Mouse (Mus musculus): ENCODE measurements around the gene Fxyd3. TPM values are rescaled to one million over a fixed set of nuclear protein-coding genes. Genes with fewer than 3 reads are reported as not detected.

Gene Fxyd3
- polyA plus RNA-seq, 1 experiment = 1.3 TPM

DNA sequence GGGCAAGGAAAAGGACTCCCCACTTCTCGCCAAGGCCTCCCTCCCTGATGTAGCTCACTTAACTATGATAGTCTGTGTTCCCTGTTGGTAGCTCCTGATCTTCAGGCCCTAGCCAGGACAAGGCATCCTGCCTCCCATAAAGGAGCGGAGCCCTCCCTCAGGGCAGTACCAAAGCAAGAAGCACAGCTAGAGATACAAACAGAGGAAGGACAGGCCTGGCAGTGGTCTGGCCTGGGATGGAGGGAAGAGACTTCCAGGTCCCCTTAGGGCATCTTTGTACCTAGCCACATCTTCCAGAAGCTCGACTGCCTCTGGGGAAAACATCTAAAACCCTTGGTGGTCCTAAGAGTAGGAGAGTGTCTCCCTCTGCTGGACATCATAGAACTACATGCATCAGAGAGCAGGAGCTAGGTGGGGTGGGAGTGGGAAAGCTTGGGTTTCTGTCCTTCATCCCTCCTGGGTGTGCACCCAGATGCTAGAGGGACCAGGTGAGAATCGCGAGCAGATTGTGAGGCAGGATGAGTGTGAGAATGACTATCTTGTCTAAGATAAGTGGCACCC is 1.5 kb upstream of the Fxyd3 start:
- Histone ChIP-seq H3K27ac (ENCODE audit: insufficient read depth, low read length) (no peak overlapping the region; the same call in 1 of the 2 replicates), H3K4me1 (ENCODE audit: control insufficient read depth, insufficient read depth, low read length) (no peaks in the 10 kb centered on the region; the same call in 1 of the 2 replicates), H3K27me3 (ENCODE audit: control insufficient read depth, insufficient read depth, low read length) (no peaks in the 10 kb centered on the region), H3K4me3 (replicated peaks; ENCODE audit: insufficient read depth, low read depth, low read length) (no peak overlapping the region)
- DNase-seq = peak in 1 of 2 experiments; percentile 51
- peak; percentile 56; the same call in 1 of the 2 replicates for TF ChIP-seq CTCF (IDR thresholded peaks at IDR 0.05; ENCODE audit: borderline replicate concordance, insufficient read depth, low read depth, low read length)
- no peak for TF ChIP-seq POLR2A (IDR thresholded peaks at IDR 0.05; ENCODE audit: borderline replicate concordance, insufficient read depth, low read length)
- WGBS = 44% methylated on average over 5 of the region's 5 CpGs

DNA sequence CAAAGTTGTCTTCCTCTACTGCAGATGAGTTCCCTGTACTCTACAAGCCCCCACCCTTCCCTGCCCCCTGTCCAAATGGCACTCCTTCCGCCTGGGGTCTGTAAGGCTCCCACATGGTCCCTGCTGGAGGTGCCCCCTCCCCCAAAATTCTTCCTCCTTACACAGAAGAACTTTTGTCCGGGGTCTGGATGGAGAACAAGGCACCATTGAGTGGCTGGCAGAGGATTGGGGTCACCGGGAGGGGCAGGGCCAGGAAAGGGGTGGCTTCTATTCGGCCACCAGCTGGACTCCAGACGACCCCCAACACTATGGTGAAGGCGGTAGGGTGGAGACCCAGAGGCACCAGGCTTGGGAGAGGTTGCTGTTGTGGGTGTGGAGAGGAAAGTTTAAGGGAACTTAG is 966 bp upstream of the Fxyd3 start:
- Histone ChIP-seq H3K4me1 (ENCODE audit: control insufficient read depth, insufficient read depth, low read length) (no peaks in the 10 kb centered on the region; the same call in 1 of the 2 replicates), H3K27me3 (ENCODE audit: control insufficient read depth, insufficient read depth, low read length) (no peaks in the 10 kb centered on the region), H3K27ac (ENCODE audit: insufficient read depth, low read length) (no peak overlapping the region; the same call in 1 of the 2 replicates), H3K4me3 (replicated peaks; ENCODE audit: insufficient read depth, low read depth, low read length) (no peak overlapping the region)
- TF ChIP-seq POLR2A (IDR thresholded peaks at IDR 0.05; ENCODE audit: borderline replicate concordance, insufficient read depth, low read length) (no peak), CTCF (IDR thresholded peaks at IDR 0.05; ENCODE audit: borderline replicate concordance, insufficient read depth, low read depth, low read length) (no peak)
- peak in 1 of 2 experiments; percentile 57 for DNase-seq
- 45% methylated on average over 6 of the region's 6 CpGs for WGBS

GRCm38 (mm10) chr7:31074713-31075069 is 1.8 kb downstream of the Fxyd3 start:
- WGBS = 31% methylated on average over 5 of the region's 5 CpGs
- no peaks in the 10 kb centered on the region for H3K27me3 ChIP-seq (ENCODE audit: control insufficient read depth, insufficient read depth, low read length)
- TF ChIP-seq CTCF (IDR thresholded peaks at IDR 0.05; ENCODE audit: borderline replicate concordance, insufficient read depth, low read depth, low read length) = no peak
- no peak for TF ChIP-seq POLR2A (IDR thresholded peaks at IDR 0.05; ENCODE audit: borderline replicate concordance, insufficient read depth, low read length)
- DNase-seq = peak in 1 of 2 experiments; percentile 38
- H3K4me1 ChIP-seq (ENCODE audit: control insufficient read depth, insufficient read depth, low read length) = no peaks in the 10 kb centered on the region; the same call in 1 of the 2 replicates
- H3K4me3 ChIP-seq (replicated peaks; ENCODE audit: insufficient read depth, low read depth, low read length) = no peak overlapping the region
- no peak overlapping the region for H3K27ac ChIP-seq (ENCODE audit: insufficient read depth, low read length)

DNA sequence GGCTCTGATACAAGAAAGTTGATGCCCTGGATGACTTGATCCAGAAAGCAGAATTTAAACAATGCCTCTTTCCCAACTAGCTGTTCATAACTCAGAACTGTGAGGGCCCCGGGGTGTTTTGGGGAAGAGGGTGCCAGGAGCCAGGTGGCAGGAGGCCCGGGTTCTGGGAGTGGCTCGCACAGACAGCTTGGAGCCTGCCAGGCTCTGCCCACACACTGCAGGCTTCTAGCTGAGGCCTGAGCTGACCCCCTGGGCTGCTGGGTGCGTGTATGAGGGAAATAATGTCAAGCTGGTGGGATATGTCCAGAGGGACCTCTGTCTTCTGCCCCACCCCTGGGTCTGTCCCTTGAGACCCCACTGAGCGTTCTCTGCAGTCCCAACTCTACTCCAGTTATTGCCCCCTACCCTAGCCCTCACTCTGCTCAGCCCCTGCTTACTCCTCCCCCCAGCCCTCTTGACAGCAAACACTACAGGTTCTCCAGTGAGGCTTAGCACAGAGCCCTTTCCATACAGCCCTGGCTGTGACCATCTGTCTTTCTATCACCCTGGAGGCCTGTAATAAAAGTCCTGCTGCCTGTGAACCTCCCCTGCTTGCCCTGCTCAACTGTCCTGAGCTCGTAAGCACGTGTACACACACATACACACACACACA is 2.3 kb downstream of the Fxyd3 start:
- no peaks in the 10 kb centered on the region for H3K27me3 ChIP-seq (ENCODE audit: control insufficient read depth, insufficient read depth, low read length)
- H3K27ac ChIP-seq (ENCODE audit: insufficient read depth, low read length) = no peak overlapping the region
- 16% methylated on average over 7 of the region's 7 CpGs for WGBS
- peak; percentile 44 to 62 for DNase-seq
- H3K4me1 ChIP-seq (ENCODE audit: control insufficient read depth, insufficient read depth, low read length) = no peaks in the 10 kb centered on the region; the same call in 1 of the 2 replicates
- no peak overlapping the region for H3K4me3 ChIP-seq (replicated peaks; ENCODE audit: insufficient read depth, low read depth, low read length)
- no peak for TF ChIP-seq CTCF (IDR thresholded peaks at IDR 0.05; ENCODE audit: borderline replicate concordance, insufficient read depth, low read depth, low read length)
- TF ChIP-seq POLR2A (IDR thresholded peaks at IDR 0.05; ENCODE audit: borderline replicate concordance, insufficient read depth, low read length) = no peak

DNA sequence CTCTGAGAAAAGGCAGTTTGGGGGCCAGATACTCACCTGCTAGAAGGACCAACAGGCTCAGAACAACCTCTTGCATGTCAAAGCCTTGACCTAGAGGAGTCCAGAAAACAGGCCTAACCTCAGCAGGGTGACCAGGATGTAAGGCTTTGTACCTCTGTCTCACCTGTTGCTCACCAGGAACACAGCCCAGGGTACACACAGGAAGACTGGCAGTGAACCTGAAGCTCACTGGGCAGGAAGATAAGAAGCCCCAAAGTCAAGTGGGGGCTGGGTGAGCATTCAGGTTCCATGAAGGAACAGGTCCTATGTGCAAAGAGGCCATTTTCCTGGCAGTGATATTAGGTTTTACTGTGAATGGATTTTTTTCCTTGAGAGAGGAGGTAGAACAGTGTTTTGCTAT is 3.0 kb downstream of the Fxyd3 start:
- H3K4me3 ChIP-seq (replicated peaks; ENCODE audit: insufficient read depth, low read depth, low read length) = no peak overlapping the region
- H3K4me1 ChIP-seq (ENCODE audit: control insufficient read depth, insufficient read depth, low read length) = no peaks in the 10 kb centered on the region; the same call in 1 of the 2 replicates
- no peak overlapping the region for H3K27ac ChIP-seq (ENCODE audit: insufficient read depth, low read length)
- TF ChIP-seq CTCF (IDR thresholded peaks at IDR 0.05; ENCODE audit: borderline replicate concordance, insufficient read depth, low read depth, low read length) (no peak), POLR2A (IDR thresholded peaks at IDR 0.05; ENCODE audit: borderline replicate concordance, insufficient read depth, low read length) (no peak)
- peak in 1 of 2 experiments; percentile 38 for DNase-seq
- no peaks in the 10 kb centered on the region for H3K27me3 ChIP-seq (ENCODE audit: control insufficient read depth, insufficient read depth, low read length)

GRCm38 (mm10) chr7:31072326-31072725 is 4.2 kb downstream of the Fxyd3 start:
- peak in 1 of 2 experiments; percentile 49 for DNase-seq
- Histone ChIP-seq H3K4me1 (ENCODE audit: control insufficient read depth, insufficient read depth, low read length) (no peaks in the 10 kb centered on the region; the same call in 1 of the 2 replicates), H3K27me3 (ENCODE audit: control insufficient read depth, insufficient read depth, low read length) (no peaks in the 10 kb centered on the region), H3K27ac (ENCODE audit: insufficient read depth, low read length) (no peak overlapping the region), H3K4me3 (replicated peaks; ENCODE audit: insufficient read depth, low read depth, low read length) (no peak overlapping the region)
- TF ChIP-seq POLR2A (IDR thresholded peaks at IDR 0.05; ENCODE audit: borderline replicate concordance, insufficient read depth, low read length) (no peak), CTCF (IDR thresholded peaks at IDR 0.05; ENCODE audit: borderline replicate concordance, insufficient read depth, low read depth, low read length) (no peak)
- WGBS = 49% methylated on average over 9 of the region's 9 CpGs

GRCm38 (mm10) chr7:31070324-31070723 is 6.2 kb downstream of the Fxyd3 start:
- DNase-seq = peak in 1 of 2 experiments; percentile 61
- WGBS = 54% methylated on average over 6 of the region's 6 CpGs
- Histone ChIP-seq H3K27ac (ENCODE audit: insufficient read depth, low read length) (no peak overlapping the region), H3K27me3 (ENCODE audit: control insufficient read depth, insufficient read depth, low read length) (no peaks in the 10 kb centered on the region), H3K4me1 (ENCODE audit: control insufficient read depth, insufficient read depth, low read length) (no peaks in the 10 kb centered on the region; the same call in 1 of the 2 replicates), H3K4me3 (replicated peaks; ENCODE audit: insufficient read depth, low read depth, low read length) (no peak overlapping the region)
- TF ChIP-seq POLR2A (IDR thresholded peaks at IDR 0.05; ENCODE audit: borderline replicate concordance, insufficient read depth, low read length) (no peak), CTCF (IDR thresholded peaks at IDR 0.05; ENCODE audit: borderline replicate concordance, insufficient read depth, low read depth, low read length) (no peak)

- WGBS = 81% methylated on average over 14 of the region's 14 CpGs
- peak in 1 of 2 experiments; percentile 60 for DNase-seq
- Histone ChIP-seq H3K27ac (ENCODE audit: insufficient read depth, low read length) (no peak overlapping the region), H3K27me3 (ENCODE audit: control insufficient read depth, insufficient read depth, low read length) (no peaks in the 10 kb centered on the region), H3K4me3 (replicated peaks; ENCODE audit: insufficient read depth, low read depth, low read length) (no peak overlapping the region), H3K4me1 (ENCODE audit: control insufficient read depth, insufficient read depth, low read length) (no peaks in the 10 kb centered on the region; the same call in 1 of the 2 replicates)
- no peak for TF ChIP-seq POLR2A (IDR thresholded peaks at IDR 0.05; ENCODE audit: borderline replicate concordance, insufficient read depth, low read length)
- no peak for TF ChIP-seq CTCF (IDR thresholded peaks at IDR 0.05; ENCODE audit: borderline replicate concordance, insufficient read depth, low read depth, low read length)
These were observed 7.0 kb downstream of the Fxyd3 start for GRCm38 (mm10) chr7:31069491-31069890.

All from cerebellum, adult 2 months (tissue).